Mouse (Mus musculus): ENCODE measurements around the gene Heg1. TPM values are rescaled to one million over a fixed set of nuclear protein-coding genes. Genes with fewer than 3 reads are reported as not detected.
A peak's percentile ranks its signal among the peaks of the same experiment; 100 is the strongest.

Gene Heg1
- polyA plus RNA-seq, 1 experiment from 2014 or later: 22.1 TPM

GRCm38 (mm10) chr16:33680271-33680670 is 3.9 kb upstream of the Heg1 start:
- H3K4me1 ChIP-seq: peaks cover 12% of the 10 kb centered on the region; the same call in 1 of the 2 replicates
- H3K4me2 ChIP-seq: no peak overlapping the region
- H3K9me3 ChIP-seq: no peaks in the 10 kb centered on the region
- no peaks in the 10 kb centered on the region for H3K36me3 ChIP-seq
- 80% methylated on average over 7 of the region's 7 CpGs for WGBS
- ATAC-seq (ENCODE audit: insufficient read depth, low FRiP score, low read depth): no peak
- no peaks in the 10 kb centered on the region for H3K27me3 ChIP-seq (replicated peaks)
- no peak overlapping the region for H3K9ac ChIP-seq
- no peak overlapping the region for H3K4me3 ChIP-seq (replicated peaks)
- H3K27ac ChIP-seq: no peak overlapping the region

GRCm38 (mm10) chr16:33680816-33681215 is 3.4 kb upstream of the Heg1 start:
- H3K9ac ChIP-seq: no peak overlapping the region
- peaks cover 17% of the 10 kb centered on the region for H3K4me1 ChIP-seq
- H3K4me3 ChIP-seq (replicated peaks): no peak overlapping the region
- no peak overlapping the region for H3K4me2 ChIP-seq
- 59% methylated on average over 10 of the region's 10 CpGs for WGBS
- H3K9me3 ChIP-seq: no peaks in the 10 kb centered on the region
- ATAC-seq (ENCODE audit: insufficient read depth, low FRiP score, low read depth): no peak
- H3K27ac ChIP-seq: no peak overlapping the region
- H3K36me3 ChIP-seq: no peaks in the 10 kb centered on the region
- no peaks in the 10 kb centered on the region for H3K27me3 ChIP-seq (replicated peaks)

GRCm38 (mm10) chr16:33681661-33682060 is 2.5 kb upstream of the Heg1 start:
- Histone ChIP-seq H3K9me3 (no peaks in the 10 kb centered on the region), H3K4me2 (no peak overlapping the region), H3K36me3 (no peaks in the 10 kb centered on the region), H3K27ac (no peak overlapping the region), H3K4me3 (replicated peaks) (no peak overlapping the region), H3K27me3 (replicated peaks) (no peaks in the 10 kb centered on the region), H3K4me1 (peaks cover 20% of the 10 kb centered on the region), H3K9ac (no peak overlapping the region)
- no peak for ATAC-seq (ENCODE audit: insufficient read depth, low FRiP score, low read depth)

- Histone ChIP-seq H3K9me3 (no peaks in the 10 kb centered on the region), H3K36me3 (no peaks in the 10 kb centered on the region), H3K9ac (no peak overlapping the region), H3K4me2 (no peak overlapping the region), H3K27me3 (replicated peaks) (no peaks in the 10 kb centered on the region), H3K4me1 (peaks cover 21% of the 10 kb centered on the region), H3K27ac (no peak overlapping the region), H3K4me3 (replicated peaks) (no peak overlapping the region)
- no peak for ATAC-seq (ENCODE audit: insufficient read depth, low FRiP score, low read depth)
- 67% methylated on average over 3 of the region's 3 CpGs for WGBS
Observed at GRCm38 (mm10) chr16:33682651-33683050, 1.5 kb upstream of the Heg1 start.

- no peak for ATAC-seq (ENCODE audit: insufficient read depth, low FRiP score, low read depth)
- H3K4me2 ChIP-seq: peak overlapping the region; percentile 95
- WGBS: 66% methylated on average over 13 of the region's 13 CpGs
Observed at GRCm38 (mm10) chr16:33683206-33684161, 686 bp upstream of the Heg1 start.

GRCm38 (mm10) chr16:33684703-33685701 is 832 bp downstream of the Heg1 start:
- H3K4me1 ChIP-seq: peaks cover 25% of the 10 kb centered on the region
- no peaks in the 10 kb centered on the region for H3K27me3 ChIP-seq (replicated peaks)
- H3K36me3 ChIP-seq: no peaks in the 10 kb centered on the region
- H3K9me3 ChIP-seq: no peaks in the 10 kb centered on the region
- H3K4me3 ChIP-seq (replicated peaks): peak overlapping the region; percentile 88
- peak overlapping the region; percentile 79 for H3K27ac ChIP-seq
- H3K4me2 ChIP-seq: peak overlapping the region; percentile 95
- peak overlapping the region; percentile 86 for H3K9ac ChIP-seq
- peak; percentile 25 for ATAC-seq (ENCODE audit: insufficient read depth, low FRiP score, low read depth)
- 2% methylated on average over 43 of the region's 46 CpGs for WGBS

More at GRCm38 (mm10) chr16:33683206-33684161, 686 bp upstream of the Heg1 start:
- peak overlapping the region; percentile 79 for H3K27ac ChIP-seq
- no peak overlapping the region; the same call in 1 of the 2 replicates for H3K9ac ChIP-seq
- H3K9me3 ChIP-seq: no peaks in the 10 kb centered on the region
- H3K27me3 ChIP-seq (replicated peaks): no peaks in the 10 kb centered on the region
- peaks cover 24% of the 10 kb centered on the region for H3K4me1 ChIP-seq
- peak overlapping the region; percentile 88 for H3K4me3 ChIP-seq (replicated peaks)
- H3K36me3 ChIP-seq: no peaks in the 10 kb centered on the region

GRCm38 (mm10) chr16:33686056-33686455 is 1.9 kb downstream of the Heg1 start:
- no peak for ATAC-seq (ENCODE audit: insufficient read depth, low FRiP score, low read depth)

GRCm38 (mm10) chr16:33687724-33688123 is 3.6 kb downstream of the Heg1 start:
- H3K4me1 ChIP-seq: peaks cover 27% of the 10 kb centered on the region
- 78% methylated on average over 3 of the region's 3 CpGs for WGBS

More at GRCm38 (mm10) chr16:33686056-33686455, 1.9 kb downstream of the Heg1 start:
- no peaks in the 10 kb centered on the region for H3K9me3 ChIP-seq
- H3K4me3 ChIP-seq (replicated peaks): peak overlapping the region; percentile 88
- no peak overlapping the region for H3K27ac ChIP-seq
- no peaks in the 10 kb centered on the region for H3K36me3 ChIP-seq
- peak overlapping the region; percentile 95 for H3K4me2 ChIP-seq
- no peak overlapping the region for H3K9ac ChIP-seq
- peaks cover 27% of the 10 kb centered on the region for H3K4me1 ChIP-seq
- no peaks in the 10 kb centered on the region for H3K27me3 ChIP-seq (replicated peaks)
- WGBS: 50% methylated on average over 1 of the region's 1 CpGs

GRCm38 (mm10) chr16:33690975-33691747 is 7.0 kb downstream of the Heg1 start:
- no peak overlapping the region for H3K4me3 ChIP-seq (replicated peaks)
- no peak overlapping the region for H3K27ac ChIP-seq
- 80% methylated on average over 6 of the region's 6 CpGs for WGBS
- peaks cover 18% of the 10 kb centered on the region for H3K4me1 ChIP-seq
- no peak for ATAC-seq (ENCODE audit: insufficient read depth, low FRiP score, low read depth)
- H3K36me3 ChIP-seq: no peaks in the 10 kb centered on the region
- no peak overlapping the region for H3K4me2 ChIP-seq
- no peaks in the 10 kb centered on the region for H3K9me3 ChIP-seq
- H3K9ac ChIP-seq: no peak overlapping the region
- no peaks in the 10 kb centered on the region for H3K27me3 ChIP-seq (replicated peaks)

More at GRCm38 (mm10) chr16:33687724-33688123, 3.6 kb downstream of the Heg1 start:
- no peaks in the 10 kb centered on the region for H3K27me3 ChIP-seq (replicated peaks)
- H3K4me3 ChIP-seq (replicated peaks): no peak overlapping the region
- no peak overlapping the region for H3K27ac ChIP-seq
- no peak overlapping the region for H3K9ac ChIP-seq
- H3K36me3 ChIP-seq: no peaks in the 10 kb centered on the region
- ATAC-seq (ENCODE audit: insufficient read depth, low FRiP score, low read depth): no peak
- H3K9me3 ChIP-seq: no peaks in the 10 kb centered on the region
- no peak overlapping the region; the same call in 1 of the 2 replicates for H3K4me2 ChIP-seq

GRCm38 (mm10) chr16:33693553-33693952 is 9.4 kb downstream of the Heg1 start:
- WGBS: 80% methylated on average over 1 of the region's 1 CpGs
- Histone ChIP-seq H3K4me2 (no peak overlapping the region), H3K9me3 (no peaks in the 10 kb centered on the region), H3K9ac (no peak overlapping the region), H3K4me1 (peaks cover 23% of the 10 kb centered on the region), H3K27me3 (replicated peaks) (no peaks in the 10 kb centered on the region), H3K4me3 (replicated peaks) (no peak overlapping the region), H3K27ac (no peak overlapping the region), H3K36me3 (no peaks in the 10 kb centered on the region)
- no peak for ATAC-seq (ENCODE audit: insufficient read depth, low FRiP score, low read depth)

Measured in stomach, embryonic 15.5 days (tissue).